Mouse (Mus musculus) embryo, embryonic 9.5 days (tissue): Measurements from ENCODE around the gene Olfr482.

Source experiments
- DNase-seq: peaks from one replicate; pipeline ENCODE4 v3.0.0-alpha.2; 2017; ENCODE audit errors: extremely low spot score

Gene Olfr482

GRCm38 (mm10) chr7:108097486-108097885 lies at the start of gene Olfr482:
TSS of gene Olfr482 (minus strand) at chr7:108097586.
- no peak for DNase-seq

GRCm38 (mm10) chr7:108127349-108127748 lies 30.0 kb upstream of the Olfr482 start, which contains the start of gene Olfr484:
TSS of gene Olfr484 (minus strand) at chr7:108127449.
- no peak for DNase-seq

GRCm38 (mm10) chr7:108121416-108121815 lies 24.0 kb upstream of the Olfr482 start:
- DNase-seq = no peak

GRCm38 (mm10) chr7:108120681-108121080 lies 23.3 kb upstream of the Olfr482 start:
- no peak for DNase-seq

- no peak for DNase-seq
Measured at GRCm38 (mm10) chr7:108100549-108100948, 3.2 kb upstream of the Olfr482 start, which contains the start of gene Olfr483. TSS of gene Olfr483 (plus strand) at chr7:108100849.

GRCm38 (mm10) chr7:108079555-108079954 lies 17.8 kb downstream of the Olfr482 start, which contains the start of gene Olfr481:
TSS of gene Olfr481 (plus strand) at chr7:108079855.
- DNase-seq = no peak

GRCm38 (mm10) chr7:108067246-108067645 lies 30.1 kb downstream of the Olfr482 start, which contains the start of gene Olfr480:
TSS of gene Olfr480 (minus strand) at chr7:108067346.
- no peak for DNase-seq

GRCm38 (mm10) chr7:108050393-108050792 lies 47.0 kb downstream of the Olfr482 start, which contains the start of gene Olfr479:
TSS of gene Olfr479 (plus strand) at chr7:108050693.
- DNase-seq = no peak
